Mouse (Mus musculus): ENCODE data around the gene Rhox6.
"Not testable (repeated sequence)": the region's sequence is repeated elsewhere in the genome, so short reads cannot be mapped to it uniquely, and the experiment has no call there.

The Rhox6 gene

GRCm38 (mm10) chrX:37826610-37827009, at the start of gene Rhox6:
Gene Rhox6 (plus strand): TSS chrX:37826910.
- not testable (repeated sequence) for DNase-seq (ENCODE audit: low read depth)

GRCm38 (mm10) chrX:37807286-37808080, 19.2 kb upstream of the Rhox6 start:
- DNase-seq (ENCODE audit: low read depth), result no peak

- no peak for DNase-seq (ENCODE audit: low read depth)
These were observed 17.3 kb upstream of the Rhox6 start for GRCm38 (mm10) chrX:37809396-37809795.

GRCm38 (mm10) chrX:37811179-37811578, 15.5 kb upstream of the Rhox6 start:
- no peak for DNase-seq (ENCODE audit: low read depth)

- no peak for DNase-seq (ENCODE audit: low read depth)
These were observed 11.0 kb upstream of the Rhox6 start for GRCm38 (mm10) chrX:37815665-37816064.

- DNase-seq (ENCODE audit: low read depth), result not testable (repeated sequence)
These were observed 4.7 kb downstream of the Rhox6 start, which contains the start of gene Rhox7a for GRCm38 (mm10) chrX:37831386-37831785. Gene Rhox7a (plus strand): TSS chrX:37831686.

GRCm38 (mm10) chrX:37871641-37872040, 44.9 kb downstream of the Rhox6 start:
- DNase-seq (ENCODE audit: low read depth), result no peak

GRCm38 (mm10) chrX:37878844-37879243, 52.1 kb downstream of the Rhox6 start, which contains the start of gene Rhox8:
Gene Rhox8 (minus strand): TSS chrX:37878944.
- DNase-seq (ENCODE audit: low read depth), result no peak

Data from induced T-regulatory cell, adult 2 months (primary cell).